21 mouse cellular contexts compared by ENCODE assay signal in genomic region chr9:47134479-47134878, GRCm38 (mm10).
DNase-seq lines count a peak whose midpoint lies in the region; ATAC-seq and TF ChIP-seq lines count a peak whose summit lies in the region.
"Had no signal": no experiment of that assay in that cellular context is flagged by ENCODE, and none has a peak within 500 bp of the region (broad histone marks: within the 10 kb centered on the region; RNA-seq: fewer than 3 reads in every experiment).

No protein-coding gene starts in this region.

- H3K9me3 ChIP-seq in liver, postnatal 0 days (ENCODE audit: low read length): no peaks in the 10 kb centered on the region
- no peaks in the 10 kb centered on the region for H3K9me3 ChIP-seq in liver, embryonic 14.5 days (ENCODE audit: control insufficient read depth, low read length)
- H3K9me3 ChIP-seq in hindbrain, embryonic 11.5 days (ENCODE audit: control insufficient read depth, low read length): no peaks in the 10 kb centered on the region
- no peaks in the 10 kb centered on the region for H3K9me3 ChIP-seq in intestine, embryonic 15.5 days
- H3K9me3 ChIP-seq: embryonic facial prominence, embryonic 13.5 days; forebrain, embryonic 12.5 days; heart, embryonic 10.5 days; heart, embryonic 15.5 days; hindbrain, embryonic 15.5 days had no signal

- H3K36me3 ChIP-seq in liver, postnatal 0 days (replicated peaks; ENCODE audit: insufficient read depth, low read length): no peaks in the 10 kb centered on the region
- no peaks in the 10 kb centered on the region for H3K36me3 ChIP-seq in liver, embryonic 14.5 days (replicated peaks; ENCODE audit: control insufficient read depth, insufficient read depth, low read depth)
- H3K36me3 ChIP-seq in hindbrain, embryonic 11.5 days (ENCODE audit: control insufficient read depth, insufficient read depth, low read length): no peaks in the 10 kb centered on the region
- no peaks in the 10 kb centered on the region for H3K36me3 ChIP-seq in intestine, embryonic 15.5 days
- H3K36me3 ChIP-seq: embryonic facial prominence, embryonic 13.5 days; forebrain, embryonic 12.5 days; heart, embryonic 10.5 days; heart, embryonic 15.5 days; hindbrain, embryonic 15.5 days had no signal

- H3K4me1 ChIP-seq in liver, postnatal 0 days (ENCODE audit: insufficient read depth): no peaks in the 10 kb centered on the region
- peaks cover 7 to 14% of the 10 kb centered on the region in 2 experiments; a peak in 3 of 4 replicates for H3K4me1 ChIP-seq in liver, embryonic 14.5 days (replicated peaks; ENCODE audit: control insufficient read depth in 2 of 2, insufficient read depth in 2 of 2, low read length in 1 of 2)
- no peaks in the 10 kb centered on the region for H3K4me1 ChIP-seq in hindbrain, embryonic 11.5 days (replicated peaks; ENCODE audit: control insufficient read depth, insufficient read depth, low read length)
- H3K4me1 ChIP-seq in intestine, embryonic 15.5 days (replicated peaks): no peaks in the 10 kb centered on the region
- H3K4me1 ChIP-seq: forebrain, embryonic 12.5 days; heart, embryonic 15.5 days; hindbrain, embryonic 15.5 days had no signal

- no peak overlapping the region for H3K9ac ChIP-seq in liver, postnatal 0 days (replicated peaks)
- no peak overlapping the region for H3K9ac ChIP-seq in liver, embryonic 14.5 days (replicated peaks)
- no peak overlapping the region for H3K9ac ChIP-seq in hindbrain, embryonic 11.5 days (ENCODE audit: low read depth, low read length)
- no peak overlapping the region for H3K9ac ChIP-seq in intestine, embryonic 15.5 days
- H3K9ac ChIP-seq: embryonic facial prominence, embryonic 13.5 days; forebrain, embryonic 12.5 days; heart, embryonic 15.5 days; hindbrain, embryonic 15.5 days had no signal

- WGBS in liver, postnatal 0 days (ENCODE audit: insufficient replicate concordance): 56% methylated on average over 4 of the region's 4 CpGs
- WGBS in liver, embryonic 14.5 days (ENCODE audit: insufficient replicate concordance): 50% methylated on average over 4 of the region's 4 CpGs
- 79% methylated on average over 4 of the region's 4 CpGs for WGBS in hindbrain, embryonic 11.5 days
- WGBS in intestine, embryonic 15.5 days: 80% methylated on average over 4 of the region's 4 CpGs

- no peak overlapping the region for H3K4me3 ChIP-seq in liver, postnatal 0 days (ENCODE audit: low read depth, low read length)
- no peak overlapping the region for H3K4me3 ChIP-seq in liver, embryonic 14.5 days (ENCODE audit: insufficient read depth in 1 of 2, low read depth in 2 of 2, low read length in 2 of 2)
- H3K4me3 ChIP-seq in hindbrain, embryonic 11.5 days (ENCODE audit: low read depth, low read length): no peak overlapping the region
- no peak overlapping the region for H3K4me3 ChIP-seq in intestine, embryonic 15.5 days (replicated peaks)
- H3K4me3 ChIP-seq: embryonic facial prominence, embryonic 13.5 days; forebrain, embryonic 12.5 days; heart, embryonic 10.5 days; heart, embryonic 15.5 days; hindbrain, embryonic 15.5 days had no signal

- no peaks in the 10 kb centered on the region for H3K27me3 ChIP-seq in liver, postnatal 0 days (ENCODE audit: insufficient read depth, low read length)
- no peaks in the 10 kb centered on the region for H3K27me3 ChIP-seq in liver, embryonic 14.5 days (ENCODE audit: control insufficient read depth, insufficient read depth, low read length)
- no peaks in the 10 kb centered on the region for H3K27me3 ChIP-seq in hindbrain, embryonic 11.5 days (ENCODE audit: control insufficient read depth, insufficient read depth, low read length)
- no peaks in the 10 kb centered on the region for H3K27me3 ChIP-seq in intestine, embryonic 15.5 days (replicated peaks)
- H3K27me3 ChIP-seq: embryonic facial prominence, embryonic 13.5 days; forebrain, embryonic 12.5 days; heart, embryonic 15.5 days; hindbrain, embryonic 15.5 days had no signal

- ATAC-seq in liver, postnatal 0 days: no peak
- ATAC-seq in liver, embryonic 14.5 days (ENCODE audit: insufficient read depth): peak; percentile 73; the same call in 1 of the 2 replicates
- no peak for ATAC-seq in hindbrain, embryonic 11.5 days (ENCODE audit: low FRiP score)
- no peak for ATAC-seq in intestine, embryonic 15.5 days
- ATAC-seq: forebrain, embryonic 16.5 days had no signal

- no peak overlapping the region for H3K27ac ChIP-seq in liver, postnatal 0 days (ENCODE audit: low read depth)
- no peak overlapping the region for H3K27ac ChIP-seq in liver, embryonic 14.5 days
- H3K27ac ChIP-seq in hindbrain, embryonic 11.5 days (ENCODE audit: low read depth, low read length): no peak overlapping the region
- no peak overlapping the region for H3K27ac ChIP-seq in intestine, embryonic 15.5 days
- H3K27ac ChIP-seq: embryonic facial prominence, embryonic 13.5 days; forebrain, embryonic 12.5 days; heart, embryonic 15.5 days; hindbrain, embryonic 15.5 days had no signal

- no peak overlapping the region for H3K4me2 ChIP-seq in liver, postnatal 0 days (ENCODE audit: low read depth, low read length)
- peak overlapping the region; percentile 59 for H3K4me2 ChIP-seq in liver, embryonic 14.5 days (ENCODE audit: low read depth)
- no peak overlapping the region for H3K4me2 ChIP-seq in hindbrain, embryonic 11.5 days (replicated peaks; ENCODE audit: low read depth, low read length)
- no peak overlapping the region for H3K4me2 ChIP-seq in intestine, embryonic 15.5 days (replicated peaks)
- H3K4me2 ChIP-seq: embryonic facial prominence, embryonic 13.5 days; forebrain, embryonic 12.5 days; heart, embryonic 15.5 days; hindbrain, embryonic 15.5 days had no signal

- peak; percentile 38 for DNase-seq in liver
- DNase-seq in liver, postnatal 0 days: no peak
- peak; percentile 47 for DNase-seq in c-Kit-positive CD71-positive TER-119-positive erythroid progenitor cells, embryonic 14.5 days (ENCODE audit: low spot score)
- DNase-seq in liver, embryonic 14.5 days (ENCODE audit: low read depth in 3 of 3, low spot score in 3 of 3): peak; percentile 27 to 56 (median 48)
- DNase-seq in layer of hippocampus, adult 8-10 months (ENCODE audit: low spot score in 2 of 2): no peak
- DNase-seq in hindbrain, embryonic 11.5 days (ENCODE audit: low spot score): no peak
- DNase-seq: adrenal gland, adult 2 months; adrenal gland, postnatal 25 days; cerebellum, adult 18-20 months; cerebellum, adult 9-11 months; cerebellum, postnatal 36 days; gastrocnemius, postnatal 36 days; heart, adult 11 months; heart, postnatal 14 days had no signal

- no peak for TF ChIP-seq CTCF in liver, postnatal 0 days (IDR thresholded peaks at IDR 0.05; ENCODE audit: low read depth)
- TF ChIP-seq CTCF in liver, embryonic 14.5 days (IDR thresholded peaks at IDR 0.05; ENCODE audit: low read depth): no peak

- no peak for TF ChIP-seq EP300 in liver, postnatal 0 days (IDR thresholded peaks at IDR 0.05; ENCODE audit: low read depth)
- peak; percentile 62 for TF ChIP-seq EP300 in liver, embryonic 14.5 days (IDR thresholded peaks at IDR 0.05; ENCODE audit: low read depth)

Comparison
In these comparisons a context has a peak if more than half of its experiments do, and no peak if none do; other contexts are left out.
1. DNase-seq: peak in liver (single experiment), c-Kit-positive CD71-positive TER-119-positive erythroid progenitor cells, embryonic 14.5 days (single experiment) and liver, embryonic 14.5 days (3 of 3); none in liver, postnatal 0 days (single experiment), layer of hippocampus, adult 8-10 months (0 of 2) and hindbrain, embryonic 11.5 days (single experiment).